Mouse (Mus musculus) bone marrow macrophage, adult 2 months (primary cell): ENCODE results near the gene Nap1l4.

Source experiments
- CTCF ChIP-seq: IDR thresholded peaks from 2 replicates; pipeline ENCODE4 v1.5.1; 2012; ENCODE audit warnings: low read depth, mild to moderate bottlenecking, low read length, moderate library complexity
- POLR2A ChIP-seq: IDR thresholded peaks from 2 replicates; pipeline ENCODE4 v1.6.1; 2012; ENCODE audit warnings: mild to moderate bottlenecking, low read depth, low read length, borderline replicate concordance

GRCm38 (mm10) chr7:143502418-143503200 is 46.3 kb downstream of the Nap1l4 start, which contains the start of gene Phlda2:
- TF ChIP-seq CTCF = no peak
- no peak for TF ChIP-seq POLR2A
